Mouse (Mus musculus) cerebellum, adult 9-11 months (tissue): Measurements from ENCODE around the gene Aym1.
"Not testable (repeated sequence)": the region's sequence is repeated elsewhere in the genome, so short reads cannot be mapped to it uniquely, and the experiment has no call there.

Experiments
- DNase-seq: peaks from one replicate; pipeline ENCODE4 v3.0.0; 2022

Aym1 gene

GRCm38 (mm10) chr5:113357186-113357585 lies at the start of gene Aym1:
Gene Aym1, plus strand, starts transcription at chr5:113357294.
- DNase-seq: no peak

- peak; percentile 65 for DNase-seq
These were observed 47.4 kb upstream of the Aym1 start for GRCm38 (mm10) chr5:113309491-113310376.

- peak; percentile 92 for DNase-seq
These were observed 46.6 kb upstream of the Aym1 start, which contains the start of gene Sgsm1 for GRCm38 (mm10) chr5:113310377-113311003. Gene Sgsm1, minus strand, starts transcription at chr5:113310786.

DNA sequence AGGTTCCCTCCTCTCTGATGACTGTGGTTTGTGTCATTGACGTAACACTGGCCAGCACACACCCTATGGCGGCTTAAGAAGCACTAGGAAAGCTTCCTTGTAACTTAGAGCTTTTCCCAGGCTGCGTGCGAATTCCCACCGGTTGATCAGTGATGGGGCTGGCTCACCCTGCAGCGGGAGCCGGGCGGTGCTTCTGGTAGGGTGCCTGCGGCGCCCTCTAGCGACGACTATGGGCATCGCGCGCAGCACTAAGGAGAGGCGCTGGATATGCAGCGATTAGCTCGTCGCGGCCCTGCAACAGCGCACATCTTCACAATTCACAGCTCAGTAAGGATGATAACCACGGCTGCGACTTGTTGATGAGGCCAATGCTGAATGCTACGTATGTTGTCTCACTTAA lies 43.1 kb upstream of the Aym1 start:
- DNase-seq: peak; percentile 88

DNA sequence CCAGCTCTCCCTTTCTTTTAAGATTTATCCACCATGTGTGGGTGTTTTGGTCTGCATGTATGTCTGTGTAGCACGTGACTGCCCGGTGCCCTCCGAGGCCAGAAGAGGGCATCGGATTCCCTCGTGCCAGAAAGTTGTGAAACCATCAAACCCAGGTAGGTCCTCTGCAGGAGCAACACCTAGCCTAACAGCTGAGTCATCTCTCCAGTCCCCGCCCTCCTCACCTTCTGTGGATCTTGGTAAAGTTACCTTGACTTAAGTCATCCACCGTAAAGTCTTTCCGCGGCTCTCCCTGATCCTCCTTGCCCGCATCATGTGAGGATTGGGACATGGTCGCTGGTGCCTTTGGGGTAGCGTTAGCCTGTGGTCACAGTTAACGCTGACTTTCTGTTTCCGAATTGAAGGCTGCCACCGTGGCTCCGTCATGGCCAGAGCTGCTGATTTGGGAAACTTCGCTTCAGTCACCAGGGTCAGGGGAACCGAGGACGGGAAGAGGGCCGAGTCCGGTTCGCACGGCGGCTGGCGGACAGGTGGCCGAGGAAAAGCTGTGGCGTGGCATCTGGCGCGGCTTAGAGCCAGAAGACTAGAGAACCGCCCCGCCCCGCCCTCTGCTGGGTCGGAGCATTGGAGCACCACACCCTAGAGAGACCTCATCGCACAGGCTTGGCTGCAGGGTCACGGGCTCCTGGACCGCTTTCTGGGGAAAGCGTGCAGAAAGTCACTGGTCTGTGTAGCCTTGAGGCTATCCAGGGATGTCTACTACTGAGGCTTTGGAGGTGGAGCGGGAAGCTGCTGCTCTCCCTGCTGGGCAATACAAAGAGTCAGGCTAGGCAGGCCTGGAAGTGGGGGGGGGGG lies 33.1 kb upstream of the Aym1 start:
- DNase-seq: no peak

DNA sequence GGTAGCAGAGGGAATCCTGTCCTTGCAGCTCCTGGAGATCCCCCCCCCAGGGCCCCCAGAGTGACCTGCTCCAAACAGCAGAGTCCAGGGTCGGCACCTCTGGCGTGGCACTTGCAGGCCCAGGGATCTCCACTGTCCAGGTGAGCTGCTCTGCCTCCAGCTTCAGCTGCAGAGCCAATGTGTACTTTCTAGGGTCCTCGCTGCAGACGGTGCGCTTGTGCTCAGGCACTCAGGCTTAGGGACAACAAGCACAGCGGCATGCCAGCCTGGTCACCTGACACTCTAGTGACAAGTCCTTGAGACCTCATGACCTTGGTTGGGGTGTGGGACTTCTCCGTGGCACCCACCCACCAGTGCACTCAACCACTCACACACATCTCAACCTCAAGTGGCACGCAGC lies 27.6 kb upstream of the Aym1 start:
- DNase-seq: no peak

DNA sequence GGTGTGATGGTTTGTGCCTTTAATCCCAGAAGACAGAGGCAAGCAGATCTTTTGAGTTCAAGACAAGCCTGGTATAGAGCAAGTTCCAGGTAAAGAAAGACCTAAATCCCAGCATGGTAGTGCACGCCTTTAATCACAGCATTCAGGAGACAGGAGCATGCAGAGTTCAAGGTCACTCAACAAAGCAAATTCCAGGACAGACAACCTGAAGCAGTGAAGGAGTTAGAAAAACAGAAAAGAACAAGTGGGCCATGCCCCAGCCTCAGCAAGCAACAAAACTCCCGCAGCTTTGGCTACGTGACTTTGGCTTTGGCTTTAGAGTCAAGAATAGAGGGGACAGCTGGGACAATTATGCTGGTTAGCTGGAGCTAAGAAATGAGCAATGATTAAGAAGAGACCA lies 26.9 kb upstream of the Aym1 start:
- DNase-seq: no peak

DNA sequence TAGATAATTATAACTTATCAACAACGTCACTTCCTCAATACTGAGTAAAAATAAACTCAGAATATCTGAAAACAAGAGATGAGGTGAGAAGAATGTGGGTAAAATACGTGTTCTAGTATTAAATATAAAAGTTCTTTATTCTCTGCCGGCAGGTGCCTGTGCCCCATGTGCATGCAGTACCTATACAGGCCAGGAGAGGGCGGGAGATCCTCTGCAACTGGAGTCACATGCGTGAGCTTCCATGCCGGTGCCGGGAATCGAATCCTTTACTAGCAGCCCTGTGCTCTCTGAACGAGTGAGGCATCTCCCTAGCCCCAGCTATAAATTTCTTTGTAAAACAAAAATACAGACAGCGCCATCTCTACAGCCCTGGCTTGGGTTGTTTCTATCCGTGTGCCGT lies 24.9 kb upstream of the Aym1 start:
- no peak for DNase-seq

DNA sequence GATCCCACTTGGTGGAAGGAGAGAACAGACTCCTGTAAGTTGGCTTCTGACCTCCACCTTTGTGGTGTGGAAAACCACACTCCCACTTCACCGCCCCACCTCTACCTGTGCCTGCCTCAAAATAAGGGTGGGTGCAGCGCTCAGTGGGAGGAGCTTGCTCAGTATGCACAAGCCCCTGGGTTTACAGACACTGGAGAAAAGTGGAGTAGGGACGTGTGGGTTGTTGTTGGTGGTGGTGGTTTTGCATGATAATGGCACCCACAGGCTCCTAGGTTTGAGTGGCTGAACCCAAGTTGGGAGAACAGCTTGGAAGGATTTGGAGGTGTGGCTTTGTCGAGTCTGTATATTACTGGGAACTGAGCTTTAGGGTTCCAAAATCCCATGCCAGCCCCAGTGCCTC lies 24.2 kb upstream of the Aym1 start:
- no peak for DNase-seq

- DNase-seq: no peak
These were observed 22.2 kb upstream of the Aym1 start for GRCm38 (mm10) chr5:113334621-113335530.

DNA sequence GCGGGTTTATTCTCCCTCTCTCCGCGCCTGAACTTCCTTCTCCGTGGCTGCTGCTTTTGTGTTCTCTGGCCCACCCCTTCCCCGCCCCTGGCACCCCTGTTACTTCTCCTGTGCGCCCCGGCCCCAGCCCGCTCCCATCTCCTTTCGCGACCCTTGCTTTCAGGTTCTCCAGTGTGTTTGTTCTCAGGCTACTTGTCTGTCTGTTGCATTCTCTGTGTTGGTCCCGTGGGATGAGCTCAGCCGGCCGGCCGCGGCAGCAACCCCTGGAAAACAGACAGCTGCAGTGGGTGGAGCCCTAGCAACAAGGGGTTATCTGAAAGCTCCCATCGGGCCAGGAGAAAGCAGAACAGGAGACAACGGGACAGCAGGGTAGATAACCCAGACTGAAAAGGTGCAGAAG lies 21.4 kb upstream of the Aym1 start:
- DNase-seq: no peak

GRCm38 (mm10) chr5:113336281-113336680 lies 20.8 kb upstream of the Aym1 start:
- DNase-seq: no peak

DNA sequence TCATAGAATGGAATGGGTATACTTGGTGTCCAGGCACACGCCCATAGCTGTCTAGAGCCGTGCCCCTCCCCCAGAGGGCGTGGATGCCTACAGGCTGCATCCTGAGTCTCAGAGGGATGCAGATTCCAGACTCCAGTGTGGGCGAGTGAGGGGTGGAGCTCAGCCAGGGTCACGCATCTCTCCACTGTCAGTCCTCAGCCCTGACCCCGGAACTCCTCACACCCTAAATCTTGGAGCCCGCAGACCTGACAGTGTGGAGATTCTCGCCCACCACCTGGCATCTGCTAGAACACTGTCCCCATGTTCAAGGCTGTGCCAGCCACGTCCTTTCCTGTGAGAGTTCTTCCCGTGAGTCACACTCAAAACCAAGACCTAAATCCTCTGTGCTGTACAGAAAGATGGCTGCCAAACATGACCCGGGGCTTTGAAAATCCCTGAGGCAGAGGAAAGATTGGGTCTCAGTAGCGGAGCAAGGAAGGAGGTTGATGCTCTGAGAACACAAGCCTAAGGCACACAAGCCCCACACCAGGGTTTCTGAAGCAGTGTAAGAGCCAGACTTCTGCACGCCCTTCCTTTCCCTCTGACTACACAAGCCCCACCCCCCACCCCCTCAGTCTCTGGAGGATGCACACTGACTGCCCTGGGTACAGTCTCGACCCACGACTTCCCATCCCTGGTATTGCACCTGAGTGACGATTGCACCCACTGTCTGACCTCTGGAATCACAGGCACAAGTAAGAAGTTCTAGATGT lies 12.3 kb upstream of the Aym1 start:
- no peak for DNase-seq

DNA sequence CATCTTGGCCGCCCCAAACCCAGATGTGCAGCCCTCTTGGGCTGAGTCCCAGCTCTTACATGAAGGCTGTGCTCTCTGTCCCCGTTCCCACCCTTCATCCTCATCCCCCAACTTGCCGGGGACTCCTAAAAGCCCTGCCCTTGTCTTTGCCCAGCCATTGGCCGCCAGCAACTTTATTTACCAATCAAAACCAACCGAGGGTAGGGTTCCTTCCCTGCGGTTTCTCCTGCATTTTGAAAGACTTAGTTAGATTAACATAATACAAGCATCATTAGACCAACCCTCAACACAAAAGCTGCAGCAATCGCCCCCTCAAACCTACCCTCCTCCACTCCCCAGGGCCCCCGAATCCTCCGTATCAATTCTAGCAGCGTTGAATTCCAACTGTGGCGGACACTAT lies 11.3 kb upstream of the Aym1 start:
- no peak for DNase-seq

GRCm38 (mm10) chr5:113346651-113347050 lies 10.4 kb upstream of the Aym1 start:
- DNase-seq: not testable (repeated sequence)

DNA sequence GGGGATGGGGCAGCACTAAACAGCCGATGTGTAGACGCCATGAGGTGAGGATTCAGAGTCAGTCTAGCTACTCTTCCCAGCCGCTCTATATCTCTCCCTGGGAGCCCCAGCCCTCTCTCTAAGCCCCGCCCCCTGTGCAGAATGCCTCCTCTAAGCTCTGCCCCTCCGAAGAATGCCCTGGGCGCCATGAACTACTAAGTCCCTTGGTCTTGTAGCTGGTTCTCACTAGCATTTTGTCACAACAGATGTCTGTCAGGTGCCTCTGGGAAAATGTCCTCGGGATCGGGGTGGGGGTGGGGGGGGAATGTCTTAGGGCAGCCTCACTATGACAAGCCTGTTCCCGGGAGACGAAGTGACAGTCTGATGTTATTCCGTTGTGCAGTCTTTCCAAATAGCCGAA lies 9.5 kb upstream of the Aym1 start:
- no peak for DNase-seq

DNA sequence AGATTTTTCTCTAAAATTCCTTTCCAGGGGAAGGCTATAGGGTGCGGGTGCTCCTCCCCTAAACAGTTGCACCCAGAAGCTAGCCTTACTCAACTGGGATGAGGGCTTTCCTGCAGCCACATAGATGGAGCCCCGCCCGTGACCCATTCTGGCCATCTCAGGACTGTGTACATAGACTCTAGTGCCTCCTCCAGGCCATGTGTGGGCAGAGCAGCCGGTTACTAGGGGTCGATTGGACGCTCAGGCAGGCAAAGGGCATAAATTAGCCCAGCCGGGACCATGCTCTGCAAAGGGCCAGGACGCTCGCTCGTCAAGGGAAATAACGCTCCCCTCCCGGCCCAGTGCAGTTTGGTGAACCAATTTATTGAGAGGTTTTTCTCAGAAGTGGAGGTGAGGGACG lies 8.5 kb upstream of the Aym1 start:
- no peak for DNase-seq

- no peak for DNase-seq
These were observed 7.9 kb upstream of the Aym1 start for GRCm38 (mm10) chr5:113349226-113349625.

DNA sequence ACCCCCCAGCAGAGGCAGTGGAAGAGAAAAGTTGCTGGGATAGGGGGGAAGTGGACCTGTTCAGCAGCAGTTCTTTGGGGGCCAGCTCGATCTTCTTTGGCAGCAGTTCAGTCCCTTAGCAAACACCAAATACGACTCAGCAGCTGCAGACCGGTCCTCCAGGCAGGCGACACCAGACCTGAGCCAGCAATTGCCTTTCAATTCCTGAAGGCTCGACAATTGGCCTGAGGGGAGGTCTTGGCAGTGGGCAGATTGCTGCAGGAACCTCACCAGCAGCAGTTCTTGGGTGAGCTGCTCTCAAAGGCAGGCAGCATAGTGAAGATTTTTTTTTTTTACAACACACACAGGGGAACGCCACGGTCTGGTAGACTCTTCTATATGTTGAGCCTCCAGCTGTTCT lies 7.3 kb upstream of the Aym1 start:
- no peak for DNase-seq

GRCm38 (mm10) chr5:113351768-113352167 lies 5.3 kb upstream of the Aym1 start:
- no peak for DNase-seq

DNA sequence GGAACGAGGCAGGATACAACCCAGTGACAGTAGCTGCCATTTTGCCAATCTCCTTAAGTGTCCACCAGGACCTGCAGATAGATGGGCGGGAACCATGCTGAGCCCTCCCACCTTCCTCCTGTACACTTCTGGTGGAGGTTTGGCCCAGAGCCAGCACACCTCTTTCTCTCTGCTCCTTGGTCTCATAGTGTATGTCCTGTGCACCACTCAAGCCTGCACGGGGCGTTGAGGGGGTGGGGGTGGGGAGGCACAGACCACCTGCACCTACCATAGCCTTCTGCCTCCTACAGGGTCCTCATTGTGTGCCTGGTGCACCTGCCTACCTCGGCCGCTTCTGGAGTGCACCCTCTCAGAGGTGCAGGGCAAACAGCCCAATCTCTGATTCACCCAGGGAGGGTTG lies 4.5 kb upstream of the Aym1 start:
- no peak for DNase-seq

DNA sequence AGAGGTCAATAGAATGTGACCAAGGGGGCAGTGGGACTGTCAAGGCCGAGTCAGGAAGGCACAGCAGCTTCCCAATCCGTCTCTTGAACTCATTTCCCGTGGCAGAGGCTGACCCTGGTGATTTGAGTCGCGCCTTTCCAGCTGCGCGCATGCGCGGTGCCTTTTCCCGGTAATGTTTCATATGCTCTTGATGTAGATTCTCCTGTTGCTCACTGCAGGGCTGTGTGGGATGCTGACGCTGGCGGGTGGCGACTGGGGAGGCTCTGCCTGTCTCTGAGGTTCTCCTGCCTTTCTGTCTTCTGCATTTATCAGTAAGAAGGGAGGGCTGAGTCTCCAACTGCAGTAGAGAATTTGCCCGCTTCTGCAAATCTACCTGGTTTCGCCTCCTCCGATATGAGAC lies 2.8 kb upstream of the Aym1 start:
- DNase-seq: no peak
